Mouse (Mus musculus) midbrain, embryonic 13.5 days (tissue): ENCODE data around the gene Aldh4a1. TPM values are rescaled to one million over a fixed set of nuclear protein-coding genes. Genes with fewer than 3 reads are reported as not detected.

Experiments used
- ATAC-seq: fragments of 200-750 bp; cut with Nextera tagmentation; 2 replicates; pipeline ENCODE4 v1.8.0; 2017; ENCODE audit warnings: mild to moderate bottlenecking, moderate TSS enrichment, moderate library complexity
- H3K27ac ChIP-seq: fragments of 300-500 bp; sonication (generic); 2 replicates; pipeline ENCODE4 v1.5.1; 2015; ENCODE audit warnings: inconsistent platforms, mild to moderate bottlenecking, moderate library complexity
- H3K27me3 ChIP-seq: fragments of 300-500 bp; sonication (generic); 2 replicates; pipeline ENCODE4 v1.6.1; 2015; ENCODE audit warnings: mild to moderate bottlenecking, inconsistent platforms
- H3K36me3 ChIP-seq: fragments of 300-500 bp; sonication (generic); 2 replicates; pipeline ENCODE4 v1.6.1; 2015; ENCODE audit warnings: mild to moderate bottlenecking, inconsistent platforms
- H3K4me1 ChIP-seq: fragments of 300-500 bp; sonication (generic); replicated peaks from 2 replicates; pipeline ENCODE4 v1.6.1; 2015; ENCODE audit warnings: inconsistent platforms
- H3K4me2 ChIP-seq: fragments of 300-500 bp; sonication (generic); replicated peaks from 2 replicates; pipeline ENCODE4 v1.6.1; 2015; ENCODE audit warnings: moderate library complexity, mild to moderate bottlenecking, inconsistent platforms
- H3K4me3 ChIP-seq: fragments of 300-500 bp; sonication (generic); replicated peaks from 2 replicates; pipeline ENCODE4 v1.5.1; 2015; ENCODE audit warnings: mild to moderate bottlenecking, inconsistent platforms
- H3K9ac ChIP-seq: fragments of 300-500 bp; sonication (generic); replicated peaks from 2 replicates; pipeline ENCODE4 v1.6.1; 2015; ENCODE audit warnings: mild to moderate bottlenecking, inconsistent platforms
- H3K9me3 ChIP-seq: fragments of 300-500 bp; sonication (generic); 2 replicates; pipeline ENCODE4 v1.6.1; 2016; ENCODE audit warnings: mild to moderate bottlenecking, inconsistent platforms
- WGBS: fragments of 180-500 bp; shearing (Covaris S2); methylation state at CpG from one replicate; pipeline ENCODE4 v1.1.7; 2015; 5-methylcytosine and 5-hydroxymethylcytosine counted together
- polyA plus RNA-seq: library from polyadenylated mRNA; unstranded; fragments of >200 nt; fragmentation: Nextera tagmentation; extraction: Ambion mirVana; gene quantifications from 2 replicates; pipeline ENCODE4 v1.2.1, GENCODE M21; 2015

The Aldh4a1 gene
- polyA plus RNA-seq, 1 experiment from 2014 or later: 20.0 TPM

GRCm38 (mm10) chr4:139580663-139581336 lies 41.9 kb upstream of the Aldh4a1 start:
- peaks cover 61% of the 10 kb centered on the region for H3K4me1 ChIP-seq
- no peak for ATAC-seq

GRCm38 (mm10) chr4:139581427-139582051 lies 41.1 kb upstream of the Aldh4a1 start:
- WGBS: 52% methylated on average over 6 of the region's 6 CpGs
- Histone ChIP-seq H3K36me3 (no peaks in the 10 kb centered on the region), H3K4me2 (peak overlapping the region; percentile 22), H3K4me3 (no peak overlapping the region), H3K27me3 (0 out of 2 replicates have a peak, but pooled peaks cover 3% of the 10 kb centered on the region), H3K4me1 (peaks cover 54% of the 10 kb centered on the region), H3K9ac (peak overlapping the region; percentile 44), H3K9me3 (no peaks in the 10 kb centered on the region), H3K27ac (peak overlapping the region; percentile 51)
- 0 out of 2 replicates have a peak, but pooled peaks have one; percentile 16 for ATAC-seq

More at GRCm38 (mm10) chr4:139580663-139581336, 41.9 kb upstream of the Aldh4a1 start:
- Histone ChIP-seq H3K4me2 (peak overlapping the region; percentile 22), H3K27ac (peak overlapping the region; percentile 51), H3K4me3 (no peak overlapping the region), H3K9me3 (no peaks in the 10 kb centered on the region), H3K9ac (peak overlapping the region; percentile 44), H3K36me3 (no peaks in the 10 kb centered on the region), H3K27me3 (0 out of 2 replicates have a peak, but pooled peaks cover 3% of the 10 kb centered on the region)
- 3% methylated on average over 15 of the region's 15 CpGs for WGBS

- no peaks in the 10 kb centered on the region for H3K9me3 ChIP-seq
- H3K27me3 ChIP-seq: no peaks in the 10 kb centered on the region
- no peaks in the 10 kb centered on the region for H3K36me3 ChIP-seq
- no peak overlapping the region for H3K4me2 ChIP-seq
- H3K4me1 ChIP-seq: peaks cover 45% of the 10 kb centered on the region
- ATAC-seq: no peak
- H3K9ac ChIP-seq: no peak overlapping the region
- no peak overlapping the region for H3K4me3 ChIP-seq
- no peak overlapping the region for H3K27ac ChIP-seq
- WGBS: 82% methylated on average over 6 of the region's 6 CpGs
Observed at GRCm38 (mm10) chr4:139582346-139582745, 40.3 kb upstream of the Aldh4a1 start.

GRCm38 (mm10) chr4:139582903-139583302 lies 39.8 kb upstream of the Aldh4a1 start:
- H3K27ac ChIP-seq: no peak overlapping the region

GRCm38 (mm10) chr4:139583629-139584245 lies 38.9 kb upstream of the Aldh4a1 start:
- no peaks in the 10 kb centered on the region for H3K36me3 ChIP-seq
- no peaks in the 10 kb centered on the region for H3K27me3 ChIP-seq
- no peak overlapping the region for H3K4me3 ChIP-seq
- peaks cover 43% of the 10 kb centered on the region for H3K4me1 ChIP-seq
- ATAC-seq: no peak
- no peak overlapping the region; the same call in 1 of the 2 replicates for H3K9ac ChIP-seq
- no peak overlapping the region for H3K4me2 ChIP-seq
- no peak overlapping the region for H3K27ac ChIP-seq
- WGBS: 88% methylated on average over 11 of the region's 11 CpGs
- no peaks in the 10 kb centered on the region for H3K9me3 ChIP-seq

More at GRCm38 (mm10) chr4:139582903-139583302, 39.8 kb upstream of the Aldh4a1 start:
- Histone ChIP-seq H3K9me3 (no peaks in the 10 kb centered on the region), H3K4me2 (no peak overlapping the region), H3K36me3 (no peaks in the 10 kb centered on the region), H3K27me3 (no peaks in the 10 kb centered on the region), H3K4me3 (no peak overlapping the region), H3K4me1 (peaks cover 43% of the 10 kb centered on the region), H3K9ac (no peak overlapping the region)
- ATAC-seq: no peak
- WGBS: 31% methylated on average over 3 of the region's 3 CpGs

GRCm38 (mm10) chr4:139584704-139585103 lies 38.0 kb upstream of the Aldh4a1 start:
- Histone ChIP-seq H3K4me1 (peaks cover 43% of the 10 kb centered on the region), H3K9me3 (no peaks in the 10 kb centered on the region), H3K27ac (no peak overlapping the region), H3K36me3 (no peaks in the 10 kb centered on the region), H3K4me2 (no peak overlapping the region), H3K27me3 (no peaks in the 10 kb centered on the region), H3K4me3 (no peak overlapping the region), H3K9ac (no peak overlapping the region)
- 73% methylated on average over 11 of the region's 11 CpGs for WGBS
- no peak for ATAC-seq

- Histone ChIP-seq H3K27ac (no peak overlapping the region), H3K27me3 (no peaks in the 10 kb centered on the region), H3K36me3 (no peaks in the 10 kb centered on the region), H3K9ac (no peak overlapping the region), H3K9me3 (no peaks in the 10 kb centered on the region), H3K4me3 (no peak overlapping the region), H3K4me2 (no peak overlapping the region), H3K4me1 (peaks cover 42% of the 10 kb centered on the region)
- 94% methylated on average over 7 of the region's 7 CpGs for WGBS
- no peak for ATAC-seq
Observed at GRCm38 (mm10) chr4:139585713-139586112, 37.0 kb upstream of the Aldh4a1 start.

GRCm38 (mm10) chr4:139587370-139587769 lies 35.3 kb upstream of the Aldh4a1 start:
- H3K36me3 ChIP-seq: no peaks in the 10 kb centered on the region
- no peak overlapping the region for H3K4me3 ChIP-seq
- ATAC-seq: no peak
- H3K4me2 ChIP-seq: no peak overlapping the region
- H3K27me3 ChIP-seq: no peaks in the 10 kb centered on the region
- H3K9me3 ChIP-seq: no peaks in the 10 kb centered on the region
- H3K4me1 ChIP-seq: peaks cover 30% of the 10 kb centered on the region
- no peak overlapping the region for H3K27ac ChIP-seq
- no peak overlapping the region for H3K9ac ChIP-seq
- WGBS: 86% methylated on average over 4 of the region's 4 CpGs

- Histone ChIP-seq H3K27me3 (no peaks in the 10 kb centered on the region), H3K27ac (no peak overlapping the region), H3K9ac (no peak overlapping the region), H3K4me1 (peaks cover 26% of the 10 kb centered on the region), H3K36me3 (no peaks in the 10 kb centered on the region), H3K4me3 (no peak overlapping the region), H3K4me2 (no peak overlapping the region), H3K9me3 (no peaks in the 10 kb centered on the region)
- no peak for ATAC-seq
- WGBS: 89% methylated on average over 4 of the region's 4 CpGs
Observed at GRCm38 (mm10) chr4:139587773-139588172, 34.9 kb upstream of the Aldh4a1 start.

GRCm38 (mm10) chr4:139589351-139590027 lies 33.2 kb upstream of the Aldh4a1 start:
- 44% methylated on average over 5 of the region's 5 CpGs for WGBS
- Histone ChIP-seq H3K27me3 (no peaks in the 10 kb centered on the region), H3K4me1 (peaks cover 17% of the 10 kb centered on the region), H3K9ac (0 out of 2 replicates have a peak overlapping the region, but pooled peaks have one; percentile 37), H3K4me3 (no peak overlapping the region), H3K9me3 (no peaks in the 10 kb centered on the region), H3K4me2 (no peak overlapping the region), H3K36me3 (no peaks in the 10 kb centered on the region), H3K27ac (peak overlapping the region; percentile 47)
- no peak for ATAC-seq

GRCm38 (mm10) chr4:139590446-139590845 lies 32.2 kb upstream of the Aldh4a1 start:
- Histone ChIP-seq H3K4me3 (no peak overlapping the region), H3K9me3 (no peaks in the 10 kb centered on the region), H3K27me3 (0 out of 2 replicates have a peak, but pooled peaks cover 2% of the 10 kb centered on the region), H3K4me1 (peaks cover 17% of the 10 kb centered on the region), H3K36me3 (no peaks in the 10 kb centered on the region), H3K27ac (peak overlapping the region; percentile 47), H3K4me2 (no peak overlapping the region), H3K9ac (no peak overlapping the region)
- 27% methylated on average over 4 of the region's 4 CpGs for WGBS
- peak; percentile 25; the same call in 1 of the 2 replicates for ATAC-seq
